Mouse (Mus musculus): ENCODE results near the gene Prkg1.

Gene Prkg1

GRCm38 (mm10) chr19:31743241-31744045 lies 21.4 kb downstream of the Prkg1 start:
- DNase-seq: no peak

- DNase-seq: no peak
Measured at GRCm38 (mm10) chr19:31714900-31715299, 49.9 kb downstream of the Prkg1 start.

- no peak for DNase-seq
Measured at GRCm38 (mm10) chr19:31714418-31714817, 50.4 kb downstream of the Prkg1 start.

- DNase-seq: no peak
Measured at GRCm38 (mm10) chr19:31713321-31713720, 51.5 kb downstream of the Prkg1 start.

- DNase-seq: no peak
Measured at GRCm38 (mm10) chr19:31710336-31710735, 54.5 kb downstream of the Prkg1 start.

- no peak for DNase-seq
Measured at GRCm38 (mm10) chr19:31703991-31704390, 60.8 kb downstream of the Prkg1 start.

GRCm38 (mm10) chr19:31698916-31699315 lies 65.9 kb downstream of the Prkg1 start:
- DNase-seq: no peak

- DNase-seq: no peak
Measured at GRCm38 (mm10) chr19:31680821-31681220, 84.0 kb downstream of the Prkg1 start.

- no peak for DNase-seq
Measured at GRCm38 (mm10) chr19:31678324-31678723, 86.5 kb downstream of the Prkg1 start.

GRCm38 (mm10) chr19:31671726-31672125 lies 93.1 kb downstream of the Prkg1 start:
- no peak for DNase-seq

- no peak for DNase-seq
Measured at GRCm38 (mm10) chr19:31665007-31665406, 99.8 kb downstream of the Prkg1 start.

- no peak for DNase-seq
Measured at GRCm38 (mm10) chr19:31664159-31664991, 100.5 kb downstream of the Prkg1 start.

GRCm38 (mm10) chr19:31663437-31664158 lies 101.2 kb downstream of the Prkg1 start:
- no peak for DNase-seq

- DNase-seq: no peak
Measured at GRCm38 (mm10) chr19:31662802-31663201, 102.0 kb downstream of the Prkg1 start.

- DNase-seq: no peak
Measured at GRCm38 (mm10) chr19:31658751-31659397, 106.0 kb downstream of the Prkg1 start.

GRCm38 (mm10) chr19:31656256-31656655 lies 108.6 kb downstream of the Prkg1 start:
- DNase-seq: no peak

- DNase-seq: no peak
Measured at GRCm38 (mm10) chr19:31655826-31656225, 109.0 kb downstream of the Prkg1 start.

- no peak for DNase-seq
Measured at GRCm38 (mm10) chr19:31654022-31654421, 110.8 kb downstream of the Prkg1 start.

- no peak for DNase-seq
Measured at GRCm38 (mm10) chr19:31650452-31650851, 114.4 kb downstream of the Prkg1 start.

GRCm38 (mm10) chr19:31647492-31647891 lies 117.3 kb downstream of the Prkg1 start:
- DNase-seq: no peak

- DNase-seq: no peak
Measured at GRCm38 (mm10) chr19:31630899-31631869, 133.6 kb downstream of the Prkg1 start.

- no peak for DNase-seq
Measured at GRCm38 (mm10) chr19:31621716-31622115, 143.1 kb downstream of the Prkg1 start.

Data from thymus, postnatal 25 days (tissue).